Mouse (Mus musculus) right cerebral cortex, adult 2 months (tissue): ENCODE data around the gene Wfdc12.
"Not testable (repeated sequence)": the region's sequence is repeated elsewhere in the genome, so short reads cannot be mapped to it uniquely, and the experiment has no call there.

Experiments used
- DNase-seq, 2 experiments: peaks; one replicate each; pipeline ENCODE4 v3.0.0; 2021 to 2022; ENCODE audit warnings: low spot score in 2 of 2

Gene Wfdc12

DNA sequence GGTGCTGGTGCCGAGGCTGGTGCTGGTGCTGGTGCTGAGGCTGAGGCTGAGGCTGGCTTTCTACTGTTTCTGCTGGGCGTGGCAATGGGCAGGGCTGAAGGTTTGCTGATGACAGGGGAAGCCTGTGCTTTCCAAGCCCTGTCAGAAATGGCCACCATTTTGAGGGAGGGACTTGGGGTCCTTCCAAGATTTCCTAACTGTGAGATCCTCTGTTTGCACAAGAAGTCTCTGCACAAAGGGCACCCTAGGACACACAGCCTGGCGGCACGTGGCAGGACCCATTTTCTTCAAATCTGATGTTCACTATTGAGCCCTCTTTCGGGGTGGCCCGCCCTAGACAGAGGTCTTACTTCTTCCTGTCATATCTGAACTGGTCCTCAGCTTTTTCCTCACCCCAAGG is at the start of gene Wfdc12:
TSS of gene Wfdc12 (minus strand) at position 33 of the 400 bp plus-strand sequence.
- no peak for DNase-seq

DNA sequence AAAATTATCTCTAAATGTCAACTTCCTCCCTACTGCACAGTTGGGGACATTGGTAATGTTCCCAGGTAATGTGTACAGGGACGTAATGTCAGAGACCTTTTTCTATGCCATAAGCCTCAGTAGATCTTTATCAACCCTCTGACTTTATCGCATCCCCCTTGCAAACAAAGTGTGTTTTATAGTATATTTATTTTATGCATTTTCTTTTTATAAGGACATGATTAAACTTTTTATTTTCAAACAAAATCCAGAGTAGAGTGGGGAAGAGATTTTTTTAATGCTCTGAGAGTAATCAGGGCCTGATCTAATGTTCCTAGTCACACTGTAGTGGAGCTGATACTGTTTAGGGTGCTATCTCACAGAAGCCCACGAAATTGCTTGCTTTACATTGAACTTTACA is 48.0 kb upstream of the Wfdc12 start, which contains the start of gene Svs2:
TSS of gene Svs2 (minus strand) at position 101 of the 400 bp plus-strand sequence.
- no peak for DNase-seq

DNA sequence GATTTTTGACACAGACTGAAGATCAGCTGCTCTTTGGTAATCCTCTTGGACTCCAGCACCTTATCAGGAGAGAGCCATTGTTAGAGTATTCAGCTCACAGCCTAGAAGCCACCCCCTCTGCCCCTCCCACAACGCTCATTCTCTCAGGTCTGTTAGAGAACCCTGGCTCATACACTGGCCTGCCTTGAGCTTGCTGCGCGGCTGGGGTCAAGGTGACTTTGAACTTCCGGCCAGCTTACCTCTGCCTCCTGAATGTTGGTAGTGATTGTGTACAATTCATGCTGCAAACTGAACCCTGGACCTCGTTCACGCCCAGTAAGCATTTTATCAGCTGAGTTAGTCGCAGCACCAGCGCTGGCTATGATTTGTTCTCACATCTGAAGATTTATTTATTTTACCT is 42.3 kb upstream of the Wfdc12 start:
- DNase-seq: no peak

DNA sequence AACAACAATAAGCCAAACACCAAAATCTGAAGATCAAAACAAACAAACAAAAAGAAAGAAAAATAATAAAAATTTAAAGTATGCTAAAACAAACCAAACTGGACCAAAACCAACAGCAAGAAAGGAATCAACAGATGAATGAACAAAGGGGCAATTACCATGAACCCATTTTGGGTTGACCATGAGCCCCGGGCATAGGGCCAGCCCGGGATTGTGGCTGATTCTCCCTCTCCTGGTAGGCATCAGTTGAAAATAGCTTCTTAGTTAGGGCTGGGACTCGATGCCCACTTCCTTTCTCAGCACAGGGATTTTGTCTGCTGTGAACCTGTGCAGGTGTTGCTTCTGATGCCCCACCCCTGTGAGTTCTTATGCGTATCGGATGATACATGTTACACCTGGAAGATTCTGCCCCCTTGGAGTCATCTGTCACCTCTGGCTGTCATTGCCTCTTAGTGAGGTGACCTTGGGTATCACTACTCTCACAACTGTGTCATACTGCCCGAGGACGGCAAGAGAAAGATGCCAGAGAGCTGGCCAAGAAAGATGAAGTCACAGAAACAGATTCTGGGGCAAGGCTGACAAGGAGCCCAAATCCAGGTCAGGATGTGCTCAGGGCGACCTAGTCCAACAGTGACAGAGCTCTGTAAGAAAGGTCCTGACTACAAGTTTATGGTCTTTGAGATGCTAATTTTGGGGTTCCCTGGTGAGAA is 38.1 kb upstream of the Wfdc12 start:
- DNase-seq: no peak

DNA sequence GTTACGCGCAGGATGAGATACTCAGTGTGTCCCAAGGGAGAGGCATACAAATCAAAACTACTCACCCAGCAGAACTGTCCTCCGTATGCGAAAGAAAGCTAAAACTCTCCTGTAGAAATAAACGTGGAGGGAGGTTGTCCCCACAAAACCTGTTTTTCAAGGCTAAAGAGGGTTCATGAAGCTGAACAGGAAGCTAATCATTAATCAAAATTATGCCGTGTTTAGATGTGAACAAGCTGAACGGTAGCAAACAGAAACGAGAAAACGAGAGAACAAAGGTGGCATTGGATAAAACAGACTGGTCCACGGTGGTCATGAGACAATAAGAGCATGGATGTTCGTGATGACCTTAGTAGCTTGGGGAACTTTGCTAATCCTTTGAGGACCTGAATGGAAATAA is 31.1 kb upstream of the Wfdc12 start, which contains the start of gene Wfdc15b:
TSS of gene Wfdc15b (minus strand) at position 139 of the 400 bp plus-strand sequence.
- no peak for DNase-seq

DNA sequence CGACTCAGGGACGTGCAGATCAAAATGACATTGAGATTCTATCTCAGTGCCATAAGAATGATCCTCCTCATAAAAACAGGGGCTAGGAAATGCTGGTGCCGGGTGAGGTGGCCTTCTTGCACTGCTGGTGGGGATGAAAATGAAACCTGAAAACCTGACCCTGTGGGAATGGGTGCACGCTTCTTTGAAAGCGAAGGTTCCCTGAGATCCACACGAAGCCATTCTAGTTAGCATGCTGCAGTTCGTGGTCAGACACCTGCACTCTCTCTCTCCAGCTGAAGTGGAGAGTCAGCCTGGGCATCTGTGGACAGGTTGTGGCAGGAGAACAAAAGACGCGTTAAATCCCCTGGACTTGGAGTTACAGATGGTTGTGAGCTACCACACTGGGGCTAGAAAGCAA is 28.9 kb upstream of the Wfdc12 start:
- DNase-seq: no peak

DNA sequence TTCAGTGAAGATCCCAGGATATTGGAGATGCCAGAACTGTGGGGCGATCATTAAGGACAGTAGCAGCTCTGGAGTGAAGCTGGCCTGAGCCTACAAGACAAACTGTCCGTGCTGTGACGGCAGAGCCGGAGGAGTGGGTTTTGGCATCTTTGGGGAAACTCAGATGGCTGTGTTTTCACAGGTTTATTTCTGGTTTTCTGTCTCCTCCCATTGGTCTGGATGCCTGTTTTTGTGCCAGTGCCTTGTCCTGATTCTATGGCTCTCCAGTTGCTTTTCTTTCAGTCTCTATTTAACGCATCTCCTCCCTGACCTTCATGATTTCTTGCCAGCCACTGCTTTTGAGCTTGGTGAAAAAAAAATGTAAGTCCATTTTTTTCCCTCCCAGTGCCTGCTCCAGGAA is 22.3 kb upstream of the Wfdc12 start:
- no peak for DNase-seq

DNA sequence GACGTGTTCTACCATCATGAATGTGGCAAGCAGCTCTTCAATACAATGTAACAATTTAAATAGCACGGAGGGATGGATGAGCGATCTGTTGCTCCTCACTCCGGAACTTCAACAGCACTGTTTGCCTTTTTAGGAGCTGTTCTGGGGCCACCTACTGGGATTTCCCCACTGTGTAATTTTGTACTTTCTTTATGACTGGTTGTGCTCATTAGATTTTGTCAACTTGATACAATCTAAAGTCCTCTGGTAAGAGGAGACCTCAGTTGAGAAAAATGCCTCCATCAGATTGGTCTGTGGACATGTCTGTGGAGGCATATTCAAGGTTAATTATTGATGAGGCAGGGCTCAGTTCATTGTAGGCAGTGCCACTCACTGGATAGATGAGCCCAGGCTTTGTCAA is 20.5 kb upstream of the Wfdc12 start:
- no peak for DNase-seq

DNA sequence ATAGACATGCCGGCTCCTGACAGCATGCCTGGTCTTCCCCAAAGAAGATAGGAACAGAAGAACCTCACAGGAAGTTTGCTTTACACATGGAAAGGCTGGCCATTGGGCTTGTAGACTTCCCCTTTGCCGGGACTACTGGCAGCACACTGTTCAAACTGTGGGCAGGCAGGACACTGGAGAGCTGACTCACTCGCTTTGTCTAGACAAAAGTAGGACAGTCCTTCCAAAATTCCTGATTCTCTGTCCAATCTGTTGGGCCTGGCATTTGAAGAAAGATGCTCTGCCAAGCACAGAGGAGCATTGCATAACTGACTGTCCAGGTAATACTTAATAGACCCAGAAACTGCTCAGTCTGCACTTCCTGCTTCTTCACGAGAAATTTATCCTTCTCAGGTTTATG is 16.3 kb upstream of the Wfdc12 start:
- DNase-seq: peak; percentile 5 to 19

DNA sequence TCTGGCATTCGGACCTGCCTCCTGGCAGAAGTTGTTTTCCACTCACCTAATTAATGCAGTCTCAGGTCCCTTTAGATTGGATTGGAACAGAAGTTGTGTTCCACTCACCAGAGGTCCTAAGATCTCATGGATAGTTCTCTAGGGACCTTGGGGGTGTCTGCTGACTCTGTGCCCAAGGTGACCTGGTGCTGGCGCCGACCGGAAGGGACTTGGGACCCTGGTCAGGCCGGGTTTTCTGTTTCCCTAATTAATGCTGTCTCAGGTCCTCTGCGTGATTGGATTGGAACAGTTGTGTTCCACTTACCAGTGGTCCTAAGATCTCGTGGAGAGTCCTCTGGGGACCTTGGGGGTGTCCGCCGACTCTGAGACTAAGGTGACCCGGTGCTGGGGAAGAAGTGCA is 15.6 kb upstream of the Wfdc12 start:
- DNase-seq: not testable (repeated sequence)

DNA sequence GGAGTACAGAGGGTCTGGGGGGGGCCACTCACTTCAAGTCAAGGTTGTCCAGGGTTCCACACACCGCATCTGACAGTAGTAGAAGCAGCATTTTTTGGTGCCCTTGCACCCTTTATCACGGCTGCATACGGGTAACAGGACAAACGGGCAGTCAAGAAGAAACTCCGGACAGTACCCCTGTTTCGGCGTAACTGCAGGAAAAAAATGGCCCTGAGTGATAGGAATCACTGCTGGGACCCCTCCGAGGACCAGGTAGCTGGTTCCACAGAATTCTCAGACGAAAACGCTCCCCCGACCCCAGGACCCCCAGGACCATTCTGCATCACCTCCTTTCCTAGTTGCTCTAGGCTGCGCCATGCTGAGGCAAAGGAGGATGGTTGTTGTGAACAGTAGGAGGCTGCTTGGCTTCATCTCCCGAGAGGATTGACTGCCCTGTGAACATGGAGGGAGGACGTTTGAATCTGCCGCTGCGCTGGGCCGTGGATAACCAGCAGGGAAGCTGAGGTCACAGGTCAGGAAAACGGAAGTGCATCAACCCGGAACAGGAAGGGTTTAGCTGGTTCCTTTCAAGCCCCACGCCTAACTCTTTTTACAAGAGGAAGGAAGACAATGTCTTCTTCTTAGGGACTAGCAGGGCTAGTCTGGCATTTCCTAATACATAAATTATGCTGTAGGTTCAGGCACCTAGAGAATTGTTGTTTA is 9.4 kb upstream of the Wfdc12 start, which contains the start of gene Wfdc15a:
TSS of gene Wfdc15a (minus strand) at position 505 of the 702 bp plus-strand sequence.
- no peak for DNase-seq

DNA sequence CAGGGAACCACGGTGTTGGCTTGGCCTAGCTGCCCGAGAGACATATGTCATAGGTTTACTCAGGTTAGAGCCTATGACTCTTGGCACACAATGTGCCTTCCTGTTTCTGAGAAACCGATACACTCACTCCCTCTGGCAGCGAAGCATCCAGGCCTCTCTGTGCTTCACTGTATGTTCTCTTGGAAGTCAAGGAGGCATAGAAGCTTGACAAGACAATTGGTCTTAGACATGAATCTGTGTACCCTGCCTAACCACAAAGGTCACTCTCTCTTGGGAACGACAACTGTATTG is 6.2 kb upstream of the Wfdc12 start:
- no peak for DNase-seq

DNA sequence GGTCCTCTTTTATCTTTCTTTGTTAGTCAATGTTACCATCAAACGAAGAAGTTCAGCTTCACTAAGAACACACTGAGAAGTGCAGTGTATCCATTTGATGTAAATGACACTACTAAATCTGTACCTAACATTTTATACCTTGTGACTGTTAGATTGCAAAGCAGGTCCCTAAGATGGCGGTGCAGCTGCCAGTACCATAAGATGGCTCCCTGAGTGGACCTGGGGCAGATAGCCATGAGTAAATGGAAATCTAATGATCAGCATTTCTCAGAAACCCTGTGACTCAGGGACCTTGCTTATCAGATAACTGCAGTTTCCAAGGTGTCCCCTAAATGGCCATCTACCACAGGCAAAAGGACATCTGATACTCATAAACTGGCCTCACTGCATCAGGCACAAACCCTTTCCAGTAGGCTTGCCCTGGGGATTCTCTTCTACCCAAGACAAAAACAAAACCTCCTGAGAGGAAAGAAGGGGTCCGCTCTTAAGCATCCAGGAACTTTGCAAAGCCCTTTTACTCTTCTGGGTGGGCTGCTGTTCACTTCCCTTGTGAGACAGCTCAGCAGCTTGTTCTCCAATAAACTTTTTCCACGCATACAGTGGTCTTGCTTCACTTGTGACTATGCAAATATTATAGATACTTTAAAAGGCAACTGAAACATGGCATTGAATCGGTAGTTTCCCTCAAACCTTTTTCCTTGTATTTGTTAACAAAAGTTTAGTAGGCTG is 5.7 kb upstream of the Wfdc12 start:
- no peak for DNase-seq

DNA sequence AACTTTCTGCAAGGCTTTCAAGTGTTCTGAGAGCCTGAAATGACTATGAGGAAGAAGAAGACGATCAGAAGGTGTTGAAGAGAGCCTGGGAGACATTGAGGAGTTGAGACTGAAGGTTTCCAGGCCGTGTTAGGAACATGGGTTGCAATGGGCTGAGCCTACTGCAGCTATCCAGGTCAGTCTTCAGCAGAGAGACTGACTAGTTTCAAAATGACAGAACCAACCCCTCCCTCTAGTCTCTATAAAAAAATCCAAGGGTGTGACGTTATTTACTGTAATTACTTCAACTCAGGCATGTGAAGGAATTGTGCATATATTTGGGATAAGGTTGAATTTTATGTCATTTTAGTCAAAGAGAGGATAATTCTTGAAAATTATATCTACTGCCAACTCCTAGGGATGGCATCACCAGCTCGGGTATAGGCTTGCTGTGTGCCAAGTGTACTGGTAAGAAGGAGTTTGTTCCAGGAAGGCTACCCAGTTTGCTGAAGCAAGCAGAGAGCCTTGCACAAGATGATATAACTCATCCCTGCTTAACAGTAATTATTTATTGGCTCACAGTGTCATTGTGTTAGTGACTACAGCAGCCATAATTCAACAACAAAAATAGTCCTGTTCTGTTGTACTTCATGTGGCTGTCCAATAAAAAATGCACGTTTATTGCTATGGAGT is 4.7 kb upstream of the Wfdc12 start:
- no peak for DNase-seq

DNA sequence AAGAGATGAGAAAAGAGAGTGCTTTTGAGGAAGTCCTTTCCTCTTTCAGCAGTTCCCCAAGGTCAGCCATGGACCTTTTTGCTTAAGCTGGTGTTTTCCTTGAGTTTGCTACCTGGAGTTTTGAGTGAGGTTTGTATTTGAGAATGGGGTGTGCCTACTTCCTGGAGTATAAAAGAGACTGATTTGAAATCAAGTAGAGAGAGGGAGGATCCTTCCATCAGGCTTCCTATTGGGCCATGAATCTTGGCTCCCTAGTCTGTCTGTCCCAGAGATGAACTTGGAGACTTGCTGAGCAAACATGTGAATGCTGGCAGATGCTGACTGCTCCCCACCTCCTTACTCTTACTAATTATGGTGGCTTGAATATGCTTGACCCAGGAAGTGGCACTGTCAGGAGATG is 1.9 kb upstream of the Wfdc12 start:
- no peak for DNase-seq

DNA sequence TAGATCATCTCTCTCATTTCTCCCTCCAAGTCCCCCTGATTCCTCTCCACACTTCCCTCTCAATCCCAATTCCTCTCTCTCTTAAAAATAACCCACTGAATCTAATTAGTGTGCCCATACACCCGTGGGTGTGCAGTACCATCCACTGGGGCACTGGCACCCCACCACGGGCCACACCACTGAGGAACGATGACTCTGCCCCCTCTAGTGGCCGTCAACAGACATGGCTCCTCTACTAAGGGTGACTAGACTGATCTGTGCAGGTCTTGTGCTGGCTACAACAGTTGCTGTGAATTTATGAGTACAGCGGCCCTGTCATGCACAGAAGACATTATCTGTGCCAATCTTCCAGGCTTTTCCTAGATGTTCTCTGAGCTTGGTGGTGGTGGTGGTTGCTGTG is 1.7 kb downstream of the Wfdc12 start:
- DNase-seq: no peak

DNA sequence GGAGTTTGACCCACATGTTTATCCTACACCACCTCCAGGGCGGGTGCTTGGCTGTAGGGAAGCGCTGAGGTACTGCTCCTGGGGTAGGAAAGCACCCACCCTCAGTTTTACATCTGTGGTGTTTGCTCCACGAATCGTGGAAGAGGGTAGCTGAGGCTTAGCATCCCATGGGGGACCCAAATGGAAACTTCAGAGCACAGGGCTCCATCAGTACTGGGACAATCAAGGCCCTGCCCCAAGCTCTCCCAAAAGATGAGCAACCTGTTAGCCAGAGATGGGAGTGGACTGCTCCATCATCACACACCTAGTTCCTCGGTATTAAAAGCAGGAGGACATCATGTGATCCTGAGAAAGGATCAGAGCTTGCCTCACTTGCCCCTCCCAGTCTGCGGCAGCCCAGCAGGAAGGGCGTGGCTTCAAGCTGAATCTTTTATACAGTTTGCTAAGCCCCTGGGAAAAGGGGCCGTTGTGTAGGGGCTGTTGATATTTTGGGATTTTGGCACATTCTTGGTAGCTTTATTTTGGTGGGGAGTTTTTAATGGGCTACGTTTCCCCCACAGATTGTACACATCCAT is 6.2 kb downstream of the Wfdc12 start:
- no peak for DNase-seq

DNA sequence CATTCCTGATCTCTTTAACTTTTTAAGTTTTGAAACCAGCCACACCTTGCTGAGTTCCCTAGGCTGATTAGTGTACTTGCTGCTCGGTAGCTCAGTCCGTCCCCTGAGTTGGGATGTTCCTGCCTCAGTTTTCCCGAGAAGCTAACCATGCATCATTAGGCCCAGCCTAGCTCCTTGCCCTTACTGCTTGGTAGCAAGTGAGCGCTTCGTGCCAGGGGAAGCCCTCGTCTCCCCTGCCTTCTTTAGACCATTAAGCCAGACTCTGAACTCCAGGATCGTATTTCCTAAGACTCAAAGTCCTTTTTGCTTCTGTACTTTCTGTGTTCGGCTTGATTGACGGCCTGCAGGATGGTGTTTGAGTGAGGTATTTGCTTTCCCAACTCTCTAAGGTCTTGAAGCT is 7.1 kb downstream of the Wfdc12 start:
- DNase-seq: no peak

DNA sequence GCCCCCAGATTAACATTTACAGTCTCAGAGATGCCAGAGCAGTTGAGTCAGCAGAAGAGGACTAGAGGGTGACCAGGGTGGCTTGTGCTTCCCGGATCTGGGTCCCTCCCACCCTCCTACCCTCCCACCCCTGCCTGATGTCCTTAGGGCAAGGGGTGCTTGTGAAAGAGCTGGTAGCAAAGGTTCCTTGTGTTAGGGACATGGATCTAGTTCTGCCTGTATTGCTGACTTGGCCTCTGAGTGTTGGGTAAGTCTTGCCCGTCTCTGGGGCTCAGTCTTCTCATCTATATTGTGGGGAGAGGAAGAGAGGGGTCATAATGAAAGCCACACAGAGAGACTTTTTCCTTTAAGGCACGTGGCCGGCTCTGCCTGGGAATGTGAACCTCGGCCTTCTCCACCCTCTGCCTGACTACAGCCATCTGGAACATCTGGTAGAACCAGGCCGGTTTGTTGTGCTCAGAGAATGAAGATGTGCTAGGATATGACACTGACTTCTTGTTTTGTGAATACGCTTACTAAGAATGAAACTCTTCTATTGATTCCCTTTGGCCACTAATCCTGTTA is 7.6 kb downstream of the Wfdc12 start, which contains the start of gene Wfdc5:
TSS of gene Wfdc5 (minus strand) at position 51 of the 564 bp plus-strand sequence.
- DNase-seq: no peak

DNA sequence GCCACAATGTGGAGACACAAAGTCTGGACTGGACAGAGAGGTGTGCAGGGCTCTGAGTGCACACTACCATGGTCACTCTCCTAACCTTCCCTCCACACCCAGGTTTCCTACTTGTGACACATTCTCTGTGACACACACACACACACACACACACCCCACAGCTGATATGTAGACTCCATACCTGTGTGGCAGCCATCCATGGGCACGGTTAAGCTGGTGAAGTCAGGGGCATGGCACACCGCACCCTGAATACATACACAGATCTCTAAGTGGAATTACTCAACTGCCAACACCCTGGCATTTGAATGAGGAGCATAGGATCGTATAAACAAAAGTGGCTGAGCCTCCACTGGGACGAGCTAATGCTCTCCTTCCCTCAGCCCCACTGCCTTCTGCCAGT is 9.6 kb downstream of the Wfdc12 start:
- no peak for DNase-seq

DNA sequence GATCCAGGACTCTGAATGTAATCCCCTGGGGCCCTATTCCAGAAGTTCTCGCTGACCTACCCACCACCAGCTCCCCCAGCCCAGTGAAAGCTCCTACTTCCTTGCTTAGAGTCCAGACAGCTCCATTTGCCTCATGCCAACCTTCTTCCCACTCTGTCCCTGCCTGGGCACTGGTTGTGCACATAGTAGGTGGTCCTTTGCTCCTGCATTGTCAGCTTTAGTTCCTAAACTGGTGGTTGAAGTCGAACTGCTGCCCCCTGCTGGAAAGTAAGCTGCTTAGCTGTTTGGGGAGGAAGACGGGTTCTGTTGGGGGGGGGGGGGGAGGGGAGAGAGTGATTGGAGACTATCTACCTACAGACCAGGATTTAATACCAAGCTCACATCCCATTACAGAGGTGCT is 10.3 kb downstream of the Wfdc12 start:
- no peak for DNase-seq
